Mouse (Mus musculus): ENCODE measurements around the gene S100a4.

The S100a4 gene

GRCm38 (mm10) chr3:90603623-90604022 lies at the start of gene S100a4:
Gene S100a4 (plus strand): TSS chr3:90603771.
- DNase-seq (ENCODE audit: low read depth in 1 of 2, low spot score in 2 of 2), result peak; percentile 54 to 60

- no peak for DNase-seq (ENCODE audit: low read depth in 1 of 2, low spot score in 2 of 2)
Observed at GRCm38 (mm10) chr3:90555954-90556353, 47.6 kb upstream of the S100a4 start.

GRCm38 (mm10) chr3:90560008-90560628 lies 43.5 kb upstream of the S100a4 start, which contains the start of gene S100a3:
Gene S100a3 (plus strand): TSS chr3:90560578.
- DNase-seq (ENCODE audit: low read depth in 1 of 2, low spot score in 2 of 2), result no peak

DNA sequence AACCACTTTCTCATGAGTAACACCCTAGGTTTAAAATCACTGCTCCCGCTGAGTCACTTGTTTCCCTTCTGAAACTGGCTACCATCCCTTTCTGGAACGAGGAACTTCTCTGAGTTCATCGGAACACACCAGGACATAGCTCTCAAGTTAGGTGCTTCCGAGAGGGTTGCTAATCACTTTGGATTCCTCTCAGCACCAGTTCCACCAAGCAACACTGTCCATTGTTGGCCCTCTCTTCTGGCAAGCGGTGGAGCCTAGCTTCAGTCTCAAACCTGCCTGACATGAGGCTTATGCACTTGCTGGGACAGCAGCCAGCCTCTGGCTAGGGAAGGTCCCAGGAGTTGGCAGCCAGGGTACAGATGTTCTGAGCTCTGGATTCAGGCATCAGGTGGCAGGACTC lies 28.9 kb upstream of the S100a4 start:
- DNase-seq (ENCODE audit: low read depth in 1 of 2, low spot score in 2 of 2), result no peak

GRCm38 (mm10) chr3:90575320-90575719 lies 28.3 kb upstream of the S100a4 start:
- no peak for DNase-seq (ENCODE audit: low read depth in 1 of 2, low spot score in 2 of 2)

DNA sequence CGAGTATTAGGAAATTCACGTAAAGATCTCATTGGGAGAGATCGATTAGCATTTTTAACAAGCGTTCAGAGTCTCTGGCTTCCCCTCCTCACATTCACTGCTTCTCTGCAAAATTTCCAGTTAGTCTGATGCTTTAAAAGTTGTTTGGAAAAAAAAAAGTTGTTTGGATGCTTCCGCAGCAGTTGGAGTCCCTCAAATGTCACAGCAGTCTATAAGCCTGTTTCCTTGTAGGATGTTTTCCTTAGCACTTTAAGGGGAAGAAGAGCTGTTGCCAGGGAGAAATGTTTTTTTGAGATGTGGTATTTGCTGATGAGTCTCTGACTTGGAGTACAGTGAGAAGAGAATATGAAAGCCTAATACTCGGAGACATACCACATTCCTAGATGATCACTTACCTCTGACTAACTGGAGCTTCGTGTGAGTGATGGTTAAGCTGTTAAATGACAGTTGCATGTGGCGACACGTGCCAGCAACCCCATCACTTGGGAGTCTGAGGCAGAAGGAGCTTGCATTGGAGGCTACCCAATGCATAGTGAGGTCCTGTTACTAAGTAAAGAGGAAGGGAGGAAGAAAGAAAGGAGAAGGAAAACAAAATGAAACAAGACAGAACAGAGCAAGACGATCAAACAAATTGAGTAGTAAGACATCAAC lies 27.1 kb upstream of the S100a4 start:
- no peak for DNase-seq (ENCODE audit: low read depth in 1 of 2, low spot score in 2 of 2)

GRCm38 (mm10) chr3:90579433-90579832 lies 24.1 kb upstream of the S100a4 start:
- no peak for DNase-seq (ENCODE audit: low read depth in 1 of 2, low spot score in 2 of 2)

- DNase-seq (ENCODE audit: low read depth in 1 of 2, low spot score in 2 of 2), result no peak
Observed at GRCm38 (mm10) chr3:90581141-90581540, 22.4 kb upstream of the S100a4 start.

DNA sequence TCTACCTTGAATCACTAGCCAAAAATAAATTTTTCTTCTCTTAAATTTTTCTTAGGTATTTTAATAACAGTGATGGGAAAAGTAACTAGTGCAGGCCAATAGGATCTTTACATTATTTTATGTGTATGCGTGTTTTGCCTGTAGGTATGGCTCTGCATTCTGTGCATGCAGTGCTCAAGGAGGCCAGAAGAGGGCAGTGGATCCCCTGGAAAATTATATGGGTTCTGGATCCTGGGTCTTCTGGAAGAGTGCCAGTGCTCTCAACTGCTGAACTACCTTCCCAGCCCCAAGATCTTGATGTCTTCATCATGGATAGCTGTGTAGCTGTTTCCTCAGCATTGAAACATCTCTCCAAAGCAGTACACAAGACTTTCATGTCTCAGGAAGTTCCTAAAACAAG lies 21.4 kb upstream of the S100a4 start:
- DNase-seq (ENCODE audit: low read depth in 1 of 2, low spot score in 2 of 2), result no peak

GRCm38 (mm10) chr3:90582556-90582955 lies 21.0 kb upstream of the S100a4 start:
- no peak for DNase-seq (ENCODE audit: low read depth in 1 of 2, low spot score in 2 of 2)

DNA sequence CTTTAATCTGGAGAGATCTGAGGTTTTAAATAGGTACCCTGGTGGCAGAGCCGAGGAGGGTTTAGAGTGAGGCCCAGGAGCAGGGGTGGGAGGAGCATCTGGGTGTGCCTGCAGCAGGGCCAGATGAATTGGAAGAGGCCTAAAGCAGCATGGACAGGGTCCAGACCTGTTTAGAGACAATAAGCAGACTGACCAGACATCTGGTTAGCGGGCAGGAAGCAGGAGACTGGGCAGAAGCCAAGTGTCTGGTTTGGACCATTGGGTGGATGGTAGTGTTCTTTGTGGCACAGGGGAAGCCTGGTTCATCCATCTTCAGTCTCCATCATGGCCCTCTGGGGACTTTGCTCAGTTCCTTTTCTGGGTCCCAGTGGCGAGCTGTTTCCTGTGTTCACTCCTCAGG lies 19.7 kb upstream of the S100a4 start:
- no peak for DNase-seq (ENCODE audit: low read depth in 1 of 2, low spot score in 2 of 2)

- peak; percentile 44 to 56 for DNase-seq (ENCODE audit: low read depth in 1 of 2, low spot score in 2 of 2)
Observed at GRCm38 (mm10) chr3:90585595-90585994, 18.0 kb upstream of the S100a4 start.

- no peak for DNase-seq (ENCODE audit: low read depth in 1 of 2, low spot score in 2 of 2)
Observed at GRCm38 (mm10) chr3:90586016-90586643, 17.4 kb upstream of the S100a4 start.

DNA sequence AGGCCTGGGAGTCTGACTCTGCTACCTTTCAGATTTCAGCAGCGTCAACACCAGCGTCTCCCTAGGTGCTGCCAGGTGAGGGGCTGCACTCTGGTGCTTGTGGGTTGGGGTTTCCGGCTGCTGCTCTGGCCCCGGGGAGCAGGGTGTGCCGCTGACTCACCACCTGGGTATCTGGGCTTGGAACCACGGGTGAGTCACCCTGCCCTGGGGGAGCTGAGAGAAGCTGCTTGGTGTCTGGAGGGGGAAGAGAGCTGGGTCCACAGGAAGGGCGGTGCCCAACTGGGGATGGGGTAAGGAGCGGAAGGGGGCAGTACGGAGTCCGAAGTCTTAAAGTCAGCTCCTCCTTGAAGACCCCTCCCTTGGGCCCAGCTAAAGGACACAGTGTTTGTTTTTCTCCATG lies 16.7 kb upstream of the S100a4 start:
- peak; percentile 75 to 92 for DNase-seq (ENCODE audit: low read depth in 1 of 2, low spot score in 2 of 2)

GRCm38 (mm10) chr3:90587361-90588101 lies 16.0 kb upstream of the S100a4 start:
- DNase-seq (ENCODE audit: low read depth in 1 of 2, low spot score in 2 of 2), result no peak

GRCm38 (mm10) chr3:90589390-90589789 lies 14.2 kb upstream of the S100a4 start:
- no peak for DNase-seq (ENCODE audit: low read depth in 1 of 2, low spot score in 2 of 2)

DNA sequence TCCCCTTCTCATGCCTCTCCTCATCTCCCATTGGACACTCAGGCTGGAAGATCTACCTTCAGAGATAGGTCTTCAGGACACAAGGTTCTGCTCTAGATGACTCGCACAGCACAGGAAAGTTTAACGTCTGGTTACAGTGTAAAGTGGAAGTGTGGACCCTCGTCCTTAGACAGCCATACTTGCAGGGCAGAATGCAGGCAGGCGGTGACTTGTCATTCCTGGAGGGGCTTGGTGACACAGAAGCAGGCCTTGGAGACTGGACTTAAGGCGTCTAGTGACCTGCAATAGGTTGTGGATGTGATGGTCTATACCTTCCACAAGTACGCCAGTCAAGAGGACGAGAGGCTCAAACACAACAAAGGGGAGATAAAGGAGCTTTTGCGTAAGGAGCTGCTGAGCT lies 13.6 kb upstream of the S100a4 start, which contains the start of gene S100a2:
TSS of gene S100a2 (plus strand) at position 301 of the 400 bp plus-strand sequence.
- DNase-seq (ENCODE audit: low read depth in 1 of 2, low spot score in 2 of 2), result no peak

GRCm38 (mm10) chr3:90594466-90594865 lies 9.1 kb upstream of the S100a4 start:
- DNase-seq (ENCODE audit: low read depth in 1 of 2, low spot score in 2 of 2), result no peak

DNA sequence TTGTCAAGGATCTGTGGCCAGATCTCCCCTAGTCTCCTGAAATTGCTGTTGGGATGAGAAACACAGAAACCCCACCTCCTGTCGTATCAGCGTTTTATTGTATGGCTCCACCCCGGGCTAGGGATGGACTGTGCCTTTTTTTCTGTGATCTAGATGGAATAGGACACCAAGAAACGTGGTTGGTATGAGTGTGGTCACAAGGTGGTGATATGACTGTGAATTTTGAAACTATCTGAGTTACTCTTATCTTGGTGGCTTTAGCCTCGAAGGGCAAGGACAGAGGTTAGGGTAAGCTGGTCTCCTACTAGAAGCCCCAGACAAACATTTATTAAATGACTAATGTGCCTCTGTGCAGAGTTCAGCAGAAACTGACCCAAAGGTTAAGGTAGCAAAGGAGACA lies 8.0 kb upstream of the S100a4 start:
- no peak for DNase-seq (ENCODE audit: low read depth in 1 of 2, low spot score in 2 of 2)

- DNase-seq (ENCODE audit: low read depth in 1 of 2, low spot score in 2 of 2), result no peak
Observed at GRCm38 (mm10) chr3:90596810-90597209, 6.8 kb upstream of the S100a4 start.

GRCm38 (mm10) chr3:90597736-90598135 lies 5.8 kb upstream of the S100a4 start:
- no peak for DNase-seq (ENCODE audit: low read depth in 1 of 2, low spot score in 2 of 2)

GRCm38 (mm10) chr3:90598212-90598611 lies 5.4 kb upstream of the S100a4 start:
- DNase-seq (ENCODE audit: low read depth in 1 of 2, low spot score in 2 of 2), result no peak

Measured in monocyte, adult 2 months (primary cell).